Mouse (Mus musculus) erythroblast, embryonic 14.5 days (primary cell): ENCODE measurements around the gene Gm9573.

Experiments used
- GATA1 ChIP-seq: IDR thresholded peaks from 2 replicates; pipeline ENCODE4 v1.6.1; 2012; ENCODE audit warnings: low read length, inconsistent platforms, mixed read lengths
- TAL1 ChIP-seq: IDR thresholded peaks from 3 replicates; pipeline ENCODE4 v1.6.1; 2012; ENCODE audit warnings: low read length, inconsistent platforms, mixed read lengths

- TF ChIP-seq GATA1 (no peak), TAL1 (no peak)
Measured at GRCm38 (mm10) chr17:35673416-35674035, 47.1 kb upstream of the Gm9573 start, which contains the start of gene Gtf2h4.
